Mouse (Mus musculus) kidney, postnatal 36 days (tissue): ENCODE measurements around the gene Gps1.
"Not testable (repeated sequence)": the region's sequence is repeated elsewhere in the genome, so short reads cannot be mapped to it uniquely, and the experiment has no call there.

Experiments
- DNase-seq, 2 experiments: peaks; one replicate each; pipeline ENCODE4 v3.0.0; 2021 to 2022; ENCODE audit warnings: mixed read lengths in 2 of 2

Gps1 gene

DNA sequence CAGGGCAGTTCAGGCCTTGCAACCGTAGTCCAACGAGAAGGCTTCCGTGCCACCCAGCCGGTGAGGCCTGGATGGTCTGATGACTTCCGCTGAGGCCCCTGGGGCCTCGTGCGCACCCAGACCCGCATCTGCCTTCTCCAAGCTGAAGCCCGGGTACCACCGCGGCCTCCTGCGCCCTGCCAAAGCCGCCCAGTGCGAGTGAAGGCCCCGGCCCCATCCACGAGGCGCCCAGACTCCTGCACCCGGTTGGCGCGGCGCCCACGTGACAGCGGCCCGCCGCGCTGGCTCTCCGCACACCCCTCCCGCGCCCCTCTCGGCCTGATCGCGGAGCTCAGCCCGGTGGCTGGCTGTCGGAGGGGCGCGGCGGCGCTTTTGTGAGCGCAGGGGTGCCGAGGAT lies 39.5 kb downstream of the Gps1 start:
- DNase-seq = peak; percentile 39 to 74

DNA sequence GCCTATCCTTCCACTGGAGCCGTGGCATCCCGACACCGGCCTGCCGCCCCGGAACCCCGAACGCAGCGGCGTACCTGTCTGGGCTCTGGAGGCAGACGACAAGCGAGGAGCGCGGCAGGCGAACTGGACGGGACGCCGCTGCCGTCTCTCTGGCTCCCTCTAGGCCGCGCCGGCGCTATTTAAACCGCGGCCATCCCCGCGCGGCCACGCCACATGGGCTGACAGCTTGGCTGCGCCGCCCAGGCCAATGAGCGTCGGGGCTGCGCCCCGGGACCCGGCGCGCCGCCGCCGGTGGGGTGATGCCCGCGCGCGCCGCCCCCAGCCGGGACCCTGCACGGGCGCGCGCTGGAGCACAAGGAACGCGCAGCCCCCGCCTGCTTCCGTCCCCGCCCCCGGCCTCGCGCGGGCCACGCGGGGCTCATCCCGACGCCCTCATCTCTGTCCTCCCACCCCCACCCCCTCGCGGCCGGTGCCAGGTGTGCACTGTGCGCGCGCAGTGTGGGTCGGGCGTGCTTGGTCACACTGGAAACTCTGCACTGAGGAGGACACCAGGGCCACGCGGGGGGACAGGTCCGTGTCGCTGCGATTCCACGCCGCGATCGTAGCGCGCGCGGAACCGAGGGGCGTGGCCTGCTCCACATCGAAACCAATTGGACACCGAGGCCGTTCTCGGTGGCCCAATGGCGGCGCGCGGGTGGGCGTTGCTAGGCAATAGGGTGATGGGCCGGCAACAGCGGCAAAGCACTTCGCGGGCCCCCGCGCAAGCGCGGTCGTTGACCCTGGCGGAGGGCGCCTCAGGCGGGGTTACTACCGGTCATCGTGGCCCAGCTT lies 40.1 kb downstream of the Gps1 start, which contains the start of gene Fasn:
TSS of gene Fasn (minus strand) at position 592 of the 831 bp plus-strand sequence.
- DNase-seq = peak; percentile 96

DNA sequence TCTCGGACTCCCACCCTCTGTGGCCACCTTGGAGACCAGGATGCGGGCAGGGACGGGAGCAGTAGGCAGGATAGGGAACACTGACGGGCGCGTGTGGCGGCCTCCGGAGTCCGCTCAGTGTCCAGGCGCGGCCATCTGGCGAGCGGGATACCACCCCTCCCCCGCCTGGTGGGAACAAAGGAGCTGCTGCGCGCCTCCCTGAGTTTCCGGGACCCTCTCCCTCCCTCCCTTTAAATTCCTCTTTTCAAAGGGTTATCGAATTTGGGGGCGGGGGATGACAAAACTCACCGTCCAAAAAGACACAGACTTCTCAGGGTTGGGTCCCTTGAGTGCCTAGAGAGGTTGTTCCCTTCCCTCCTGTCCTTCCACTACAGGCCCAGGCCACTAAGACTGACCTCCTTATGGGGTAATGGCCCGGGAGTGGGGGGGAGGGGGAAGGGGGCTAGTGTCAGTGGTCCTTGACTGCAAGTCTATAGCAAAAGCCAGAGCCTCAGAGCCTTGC lies 40.8 kb downstream of the Gps1 start:
- DNase-seq = no peak

DNA sequence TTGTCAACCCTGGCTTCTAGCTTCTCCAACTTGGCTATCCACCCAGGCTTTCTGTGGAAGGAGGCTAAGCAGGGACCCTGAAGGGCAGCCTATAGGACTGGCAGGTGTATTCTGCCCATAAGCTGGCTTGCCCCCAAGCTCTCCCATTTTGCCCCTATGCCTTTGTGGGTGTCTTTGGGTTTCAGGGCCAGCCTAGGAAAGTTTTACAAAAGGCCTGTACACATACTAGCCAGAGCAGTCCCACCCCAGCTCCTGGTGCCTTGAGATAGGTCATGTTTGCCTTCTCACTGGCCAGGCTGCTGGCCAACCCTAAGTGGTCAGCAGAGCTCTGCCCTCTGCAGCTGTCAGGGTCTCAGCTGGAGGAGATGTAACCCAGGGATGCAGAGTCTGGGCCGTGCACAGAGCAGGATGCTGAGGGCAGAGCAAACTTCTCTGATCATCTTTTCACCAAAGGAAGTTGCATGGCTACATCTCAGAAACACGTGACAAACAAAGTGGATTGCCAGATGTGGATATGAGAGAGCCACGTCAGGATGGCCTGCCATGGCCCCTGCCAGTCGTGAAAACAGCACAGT lies 41.3 kb downstream of the Gps1 start:
- DNase-seq = no peak

DNA sequence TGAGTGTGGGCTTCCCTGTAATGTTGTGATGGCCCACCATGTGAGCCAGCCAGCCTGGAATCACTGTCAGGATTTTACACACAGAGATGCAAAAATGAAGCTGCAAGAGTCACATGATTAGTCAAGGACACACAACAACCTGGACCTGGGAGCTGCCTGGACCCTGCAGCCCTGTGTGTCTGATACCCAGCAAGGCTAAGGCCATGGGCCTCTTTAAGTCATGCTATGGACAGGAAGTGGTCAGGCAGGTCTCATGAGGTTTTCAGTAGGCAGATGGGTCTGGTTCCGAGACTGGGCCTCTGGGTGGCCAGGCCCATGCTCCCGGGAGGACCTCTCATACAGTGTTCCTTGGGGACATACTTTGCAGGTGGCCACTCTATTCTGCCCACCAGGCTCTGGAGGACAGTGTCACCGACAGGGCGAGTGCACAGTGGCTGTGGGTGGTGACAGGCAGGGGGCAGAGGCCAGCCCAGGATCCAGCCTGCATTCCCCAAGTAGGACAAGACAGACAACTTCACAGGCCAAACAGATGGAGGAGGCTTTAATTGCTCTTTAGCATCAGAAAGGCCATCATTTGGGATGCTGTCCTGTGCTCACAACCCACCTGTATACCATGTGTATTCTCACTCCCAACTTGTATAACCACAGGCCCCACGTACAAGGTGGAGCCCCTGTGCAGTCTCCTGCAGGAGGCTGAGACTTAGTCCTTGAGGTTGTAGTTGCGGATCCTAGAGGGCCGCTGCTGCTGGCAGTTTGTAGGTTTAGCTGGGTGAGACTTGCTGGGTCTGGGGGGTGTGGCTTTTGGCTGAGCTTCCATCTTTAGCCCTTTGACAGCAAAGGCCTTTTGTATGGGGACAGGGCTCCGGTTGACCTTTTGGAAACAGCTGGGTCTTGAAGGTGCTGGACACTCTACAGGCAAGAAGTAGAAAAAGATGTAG lies 42.2 kb downstream of the Gps1 start:
- DNase-seq = no peak

- no peak for DNase-seq
These were observed 44.3 kb downstream of the Gps1 start for GRCm38 (mm10) chr11:120828416-120828815.

DNA sequence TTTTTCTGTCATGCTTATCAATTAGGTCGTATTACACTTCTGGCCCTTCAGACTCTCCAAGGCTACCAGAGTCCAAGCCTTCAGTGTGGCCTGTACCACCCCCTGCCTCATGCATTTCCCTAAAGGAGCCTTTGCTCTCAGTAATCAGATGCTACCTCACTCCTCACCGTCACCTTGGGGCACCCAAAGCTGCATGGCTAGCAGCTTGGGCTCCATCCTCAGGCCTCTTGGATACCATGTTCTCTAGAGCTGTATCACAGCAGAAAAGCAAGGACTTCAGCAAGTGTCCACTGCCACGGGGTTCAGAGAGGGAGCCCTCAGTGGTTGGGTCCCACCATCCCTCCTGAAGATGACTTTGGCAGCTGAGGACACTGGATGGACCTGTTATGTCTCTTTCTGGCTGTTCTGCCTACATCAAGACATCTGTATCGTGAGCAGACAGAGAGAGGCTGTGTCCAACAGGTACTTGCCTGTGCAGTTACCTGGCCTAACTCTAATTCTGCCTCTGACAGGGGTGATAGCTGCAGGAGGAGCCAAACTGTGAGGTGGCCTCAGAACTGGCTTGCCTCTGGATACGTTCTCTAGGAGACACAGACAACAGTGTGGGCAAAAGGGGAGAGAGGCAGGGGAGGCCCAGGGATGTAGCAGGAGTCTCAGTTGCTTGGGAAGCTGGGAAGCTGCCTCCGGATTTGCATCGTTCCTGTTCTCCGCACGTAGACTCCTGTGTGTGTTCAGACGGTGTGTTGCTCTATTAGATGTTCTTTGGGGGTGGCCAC lies 45.9 kb downstream of the Gps1 start:
- no peak for DNase-seq

DNA sequence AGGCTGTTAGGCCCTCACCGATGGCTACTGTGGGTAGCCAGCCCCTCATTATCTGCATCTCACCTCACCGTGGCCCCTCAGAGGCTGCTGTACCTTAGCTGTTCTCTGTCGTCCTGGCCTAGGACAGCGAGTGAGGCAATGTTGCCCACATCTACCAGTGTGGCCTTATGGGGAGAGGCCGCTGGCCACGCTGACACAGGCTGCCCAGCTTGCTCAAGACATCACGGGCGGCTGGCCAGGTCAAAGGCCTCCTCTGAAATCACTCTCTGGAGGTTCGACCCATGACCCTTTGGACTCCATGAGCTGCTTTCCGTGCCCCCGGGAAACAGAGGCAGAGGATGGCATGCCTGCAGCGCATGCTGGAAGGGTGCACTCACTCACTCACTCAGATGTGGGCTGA lies 46.6 kb downstream of the Gps1 start:
- peak; percentile 75 to 85 for DNase-seq

GRCm38 (mm10) chr11:120831659-120832440 lies 47.8 kb downstream of the Gps1 start:
- DNase-seq = no peak

GRCm38 (mm10) chr11:120832962-120833361 lies 48.9 kb downstream of the Gps1 start:
- not testable (repeated sequence) for DNase-seq

- DNase-seq = no peak
These were observed 49.6 kb downstream of the Gps1 start for GRCm38 (mm10) chr11:120833555-120834280.
